Mouse (Mus musculus) myocyte (in vitro differentiated cells): ENCODE results near the gene Ttc21b. TPM values are rescaled to one million over a fixed set of nuclear protein-coding genes. Genes with fewer than 3 reads are reported as not detected.

ENCODE experiments used
- H3K27me3 ChIP-seq: one replicate; pipeline ENCODE4 v1.6.1; 2011; ENCODE audit not compliant: control insufficient read depth, insufficient read depth, insufficient read length
- H3K36me3 ChIP-seq: one replicate; pipeline ENCODE4 v1.6.1; 2011; ENCODE audit not compliant: control insufficient read depth, insufficient read depth
- H3K4me2 ChIP-seq: one replicate; pipeline ENCODE4 v1.6.1; 2011; ENCODE audit warnings: low read depth, control low read depth
- H3K4me3 ChIP-seq: one replicate; pipeline ENCODE4 v1.5.1; 2011; ENCODE audit warnings: mild to moderate bottlenecking, control low read depth, moderate library complexity
- H3K79me2 ChIP-seq: one replicate; pipeline ENCODE4 v1.6.1; 2011; ENCODE audit not compliant: control insufficient read depth, insufficient read depth
- H3ac ChIP-seq: one replicate; pipeline ENCODE4 v1.6.1; 2011; ENCODE audit not compliant: control insufficient read depth, insufficient read length
- CEBPB ChIP-seq: IDR thresholded peaks from 2 replicates; pipeline ENCODE4 v1.6.1; 2011; ENCODE audit warnings: mild to moderate bottlenecking, moderate library complexity; ENCODE audit not compliant: poor library complexity, insufficient read depth, severe bottlenecking
- E2F4 ChIP-seq: IDR thresholded peaks from one replicate; pipeline ENCODE4 v1.6.1; 2011; ENCODE audit warnings: mild to moderate bottlenecking, control low read depth, moderate library complexity; ENCODE audit not compliant: insufficient read depth
- MAX ChIP-seq: IDR thresholded peaks from one replicate; pipeline ENCODE4 v1.6.1; 2011; ENCODE audit warnings: low read depth, mild to moderate bottlenecking, control low read depth
- MYOD1 ChIP-seq, 3 experiments: IDR thresholded peaks; one replicate each; pipeline ENCODE4 v1.6.1; 2011; ENCODE audit warnings: control low read depth in 2 of 3, low read depth in 2 of 3, mild to moderate bottlenecking in 2 of 3, moderate library complexity in 1 of 3; ENCODE audit not compliant: insufficient read length in 2 of 3, control insufficient read depth in 1 of 3
- MYOG ChIP-seq, 3 experiments: IDR thresholded peaks; one replicate each; pipeline ENCODE4 v1.6.1; 2011; ENCODE audit warnings: control low read depth in 2 of 3, low read depth in 2 of 3, mild to moderate bottlenecking in 2 of 3; ENCODE audit not compliant: insufficient read length in 2 of 3, control insufficient read depth in 1 of 3, insufficient read depth in 1 of 3
- POLR2A ChIP-seq: IDR thresholded peaks from one replicate; pipeline ENCODE4 v1.6.1; 2011; ENCODE audit warnings: low read depth, mild to moderate bottlenecking, control low read depth, moderate library complexity; ENCODE audit not compliant: insufficient read length
- POLR2AphosphoS2 ChIP-seq: IDR thresholded peaks from one replicate; pipeline ENCODE4 v1.6.1; 2011; ENCODE audit warnings: low read depth, control low read depth; ENCODE audit not compliant: insufficient read length
- REST ChIP-seq: IDR thresholded peaks from one replicate; pipeline ENCODE4 v1.6.1; 2011; ENCODE audit warnings: mild to moderate bottlenecking, control low read depth, moderate library complexity; ENCODE audit not compliant: insufficient read depth, insufficient read length
- SRF ChIP-seq: IDR thresholded peaks from one replicate; pipeline ENCODE4 v1.6.1; 2011; ENCODE audit warnings: low read depth; ENCODE audit not compliant: control insufficient read depth, insufficient read length
- TCF12 ChIP-seq: IDR thresholded peaks from one replicate; pipeline ENCODE4 v1.6.1; 2011; ENCODE audit warnings: mild to moderate bottlenecking, control low read depth; ENCODE audit not compliant: poor library complexity, insufficient read depth, severe bottlenecking
- TCF3 ChIP-seq: IDR thresholded peaks from one replicate; pipeline ENCODE4 v1.6.1; 2011; ENCODE audit warnings: low read depth, control low read depth; ENCODE audit not compliant: insufficient read length
- USF1 ChIP-seq: IDR thresholded peaks from one replicate; pipeline ENCODE4 v1.6.1; 2011; ENCODE audit warnings: low read depth, mild to moderate bottlenecking, control low read depth, moderate library complexity
- polyA plus RNA-seq: library from polyadenylated mRNA; unstranded; fragments of >200 nt; fragmentation: generic; extraction: Trizol; gene quantifications from one replicate; pipeline ENCODE4 v1.2.1, GENCODE M21; 2012; ENCODE audit warnings: missing spikeins

The Ttc21b gene
- polyA plus RNA-seq, 1 experiment, result 3.3 TPM

DNA sequence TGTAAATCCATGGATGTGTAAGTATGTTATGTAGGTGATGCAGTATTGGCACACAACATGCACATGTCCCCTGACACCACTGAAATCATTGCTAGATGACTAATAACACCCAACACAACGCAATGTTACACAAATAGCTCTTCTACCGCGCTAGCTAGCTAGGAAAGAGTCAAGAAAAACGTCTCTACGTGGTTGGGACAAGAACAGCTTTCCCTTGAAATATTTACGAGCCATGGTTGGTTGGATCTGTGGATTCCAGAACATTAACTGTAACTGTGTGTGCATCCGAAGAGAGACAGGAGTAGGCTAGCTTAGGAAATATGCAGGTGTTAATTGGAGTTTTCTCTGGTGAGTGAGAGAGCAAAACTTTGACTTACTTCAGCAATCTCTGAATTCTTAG, 35.5 kb downstream of the Ttc21b start:
- Histone ChIP-seq H3K79me2 (no peaks in the 10 kb centered on the region), H3ac (no peak overlapping the region), H3K36me3 (no peaks in the 10 kb centered on the region), H3K27me3 (no peaks in the 10 kb centered on the region), H3K4me3 (no peak overlapping the region), H3K4me2 (no peak overlapping the region)
- TF ChIP-seq MAX (no peak), CEBPB (no peak), TCF3 (no peak), REST (no peak), E2F4 (no peak), POLR2AphosphoS2 (no peak), SRF (no peak)

DNA sequence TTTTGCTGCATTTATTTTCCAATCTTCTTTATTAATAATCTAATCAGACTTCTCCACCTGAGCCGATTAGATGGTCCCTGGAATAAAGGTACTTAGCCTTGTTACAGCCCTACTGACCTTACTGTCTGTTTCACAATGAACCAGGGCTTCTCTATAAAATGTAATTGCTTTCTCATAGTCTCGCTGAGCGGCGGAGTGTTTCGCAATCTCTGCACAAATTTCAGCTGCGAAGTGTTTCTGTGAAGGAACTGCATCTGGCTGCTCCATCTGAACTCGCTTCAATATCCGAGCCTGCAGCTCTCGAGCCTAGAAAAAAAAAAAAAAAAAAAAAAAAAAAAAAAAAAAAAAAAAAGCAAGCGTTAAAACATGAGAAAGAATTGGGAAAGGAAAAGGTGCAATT, 46.5 kb downstream of the Ttc21b start:
- Histone ChIP-seq H3K36me3 (no peaks in the 10 kb centered on the region), H3K4me3 (no peak overlapping the region), H3K4me2 (no peak overlapping the region), H3ac (no peak overlapping the region), H3K27me3 (no peaks in the 10 kb centered on the region), H3K79me2 (no peaks in the 10 kb centered on the region)
- TF ChIP-seq MYOG (IDR thresholded peaks at IDR 0.05; ENCODE audit: control insufficient read depth in 1 of 3, insufficient read depth in 1 of 3, insufficient read length in 2 of 3, low read depth in 2 of 3) (no peak), TCF3 (no peak), SRF (no peak), MYOD1 (IDR thresholded peaks at IDR 0.05; ENCODE audit: control insufficient read depth in 1 of 3, insufficient read length in 2 of 3, low read depth in 2 of 3) (no peak), REST (no peak), TCF12 (no peak), MAX (no peak)

DNA sequence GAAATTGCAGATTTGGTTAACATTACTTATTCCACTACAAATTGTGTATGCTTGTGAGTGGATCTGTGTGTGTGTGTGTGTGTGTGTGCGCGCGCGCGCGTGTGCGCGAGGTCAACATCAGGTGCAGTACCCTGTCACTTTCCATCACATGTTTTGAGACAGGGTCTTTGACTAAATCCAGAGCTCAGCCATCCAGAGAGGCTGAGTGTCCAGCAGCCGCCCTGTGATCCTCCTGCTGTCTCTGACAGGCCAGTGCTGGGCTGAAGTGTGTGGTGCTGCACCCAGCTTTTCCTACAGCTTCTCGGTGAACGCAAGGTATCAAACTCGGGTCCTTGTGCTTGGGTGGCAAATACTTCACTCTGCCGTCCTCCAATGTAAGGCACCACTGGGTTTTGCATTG, 47.1 kb downstream of the Ttc21b start:
- Histone ChIP-seq H3ac (no peak overlapping the region), H3K4me2 (no peak overlapping the region), H3K4me3 (no peak overlapping the region), H3K36me3 (no peaks in the 10 kb centered on the region), H3K79me2 (no peaks in the 10 kb centered on the region), H3K27me3 (no peaks in the 10 kb centered on the region)
- TF ChIP-seq REST (no peak), MYOG (IDR thresholded peaks at IDR 0.05; ENCODE audit: control insufficient read depth in 1 of 3, insufficient read depth in 1 of 3, insufficient read length in 2 of 3, low read depth in 2 of 3) (no peak), E2F4 (no peak), SRF (no peak), POLR2A (no peak), POLR2AphosphoS2 (no peak), TCF3 (no peak), CEBPB (no peak), MAX (no peak), TCF12 (no peak), MYOD1 (IDR thresholded peaks at IDR 0.05; ENCODE audit: control insufficient read depth in 1 of 3, insufficient read length in 2 of 3, low read depth in 2 of 3) (no peak), USF1 (no peak)

DNA sequence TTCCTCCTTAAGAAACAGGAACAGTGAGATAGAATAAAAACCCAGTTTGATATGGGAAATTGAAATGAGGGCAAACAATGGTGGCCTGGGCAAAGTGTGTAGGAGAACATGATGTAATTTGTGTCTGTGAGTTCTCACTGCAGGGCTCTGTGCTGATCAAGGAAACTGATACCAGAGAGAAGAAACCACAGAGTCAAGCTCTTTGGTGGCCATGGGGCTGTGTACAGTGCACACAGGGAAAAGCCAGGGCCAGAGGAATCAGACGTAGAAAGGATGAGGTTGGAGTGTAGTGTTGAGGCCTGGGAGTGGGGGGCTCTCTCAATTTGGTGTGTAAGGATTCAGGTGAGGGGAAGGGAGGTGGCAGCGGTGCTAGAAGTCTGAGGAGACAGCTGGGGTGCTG, 49.6 kb downstream of the Ttc21b start:
- no peaks in the 10 kb centered on the region for H3K36me3 ChIP-seq
- H3K4me3 ChIP-seq, result no peak overlapping the region
- H3K4me2 ChIP-seq, result no peak overlapping the region
- H3K27me3 ChIP-seq, result no peaks in the 10 kb centered on the region
- no peaks in the 10 kb centered on the region for H3K79me2 ChIP-seq
- TF ChIP-seq REST (no peak), MYOG (IDR thresholded peaks at IDR 0.05; ENCODE audit: control insufficient read depth in 1 of 3, insufficient read depth in 1 of 3, insufficient read length in 2 of 3, low read depth in 2 of 3) (no peak), CEBPB (no peak), TCF3 (no peak), E2F4 (no peak), SRF (no peak), POLR2AphosphoS2 (no peak), MYOD1 (IDR thresholded peaks at IDR 0.05; ENCODE audit: control insufficient read depth in 1 of 3, insufficient read length in 2 of 3, low read depth in 2 of 3) (no peak)
- no peak overlapping the region for H3ac ChIP-seq

DNA sequence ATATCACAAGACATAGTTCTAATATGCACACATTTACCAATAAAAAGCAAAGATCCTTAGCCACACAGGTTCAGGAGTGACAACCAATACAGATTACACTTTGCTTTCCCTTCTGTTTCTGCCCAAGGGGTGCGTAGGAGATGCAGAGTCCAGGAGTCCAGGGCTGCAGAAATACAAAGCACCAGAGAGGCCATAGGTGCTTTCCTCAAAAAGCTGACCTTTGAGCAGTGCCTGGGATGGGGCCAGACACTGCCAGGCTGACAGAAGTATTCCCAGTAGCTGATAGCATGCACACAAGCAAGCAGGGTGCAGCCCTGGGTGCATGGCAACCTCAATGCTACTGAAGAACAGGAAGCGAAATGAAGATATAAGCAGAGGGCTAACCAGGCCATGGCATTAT, 52.2 kb downstream of the Ttc21b start:
- Histone ChIP-seq H3K36me3 (no peaks in the 10 kb centered on the region), H3ac (no peak overlapping the region), H3K27me3 (no peaks in the 10 kb centered on the region), H3K79me2 (no peaks in the 10 kb centered on the region), H3K4me2 (no peak overlapping the region), H3K4me3 (no peak overlapping the region)
- no peak for TF ChIP-seq MAX
- TF ChIP-seq USF1, result no peak
- no peak for TF ChIP-seq TCF12
- TF ChIP-seq SRF, result no peak
- no peak for TF ChIP-seq CEBPB
- no peak for TF ChIP-seq MYOD1 (IDR thresholded peaks at IDR 0.05; ENCODE audit: control insufficient read depth in 1 of 3, insufficient read length in 2 of 3, low read depth in 2 of 3)
- no peak for TF ChIP-seq E2F4
- no peak for TF ChIP-seq TCF3
- TF ChIP-seq POLR2AphosphoS2, result no peak
- TF ChIP-seq REST, result no peak
- no peak for TF ChIP-seq MYOG (IDR thresholded peaks at IDR 0.05; ENCODE audit: control insufficient read depth in 1 of 3, insufficient read depth in 1 of 3, insufficient read length in 2 of 3, low read depth in 2 of 3)
- no peak for TF ChIP-seq POLR2A
